Mouse (Mus musculus): ENCODE measurements around the gene Cdhr4. TPM values are rescaled to one million over a fixed set of nuclear protein-coding genes. Genes with fewer than 3 reads are reported as not detected.

Cdhr4 gene
- polyA plus RNA-seq, 1 experiment from 2014 or later, result 2.5 TPM

DNA sequence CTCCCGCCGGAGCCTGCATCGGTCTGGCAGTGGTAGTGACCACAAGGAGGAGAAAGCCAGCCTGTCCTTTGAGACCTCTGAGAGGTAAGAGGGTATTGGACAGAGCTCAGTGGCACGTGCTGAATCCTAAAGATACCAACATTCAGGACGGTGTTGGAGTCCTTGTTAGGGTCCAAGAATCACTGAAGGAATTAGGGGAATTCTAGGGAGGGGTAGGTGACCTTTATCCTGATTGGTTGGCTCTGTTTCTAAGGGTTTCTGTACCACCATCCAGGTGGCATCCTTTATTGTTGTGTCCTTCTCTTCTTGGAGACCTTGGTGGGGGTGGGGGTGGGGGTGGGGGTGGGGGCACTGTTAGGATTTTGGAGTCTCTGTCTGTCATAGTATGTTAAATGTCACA lies 39.8 kb downstream of the Cdhr4 start:
- H3K4me3 ChIP-seq, result no peak overlapping the region
- no peak for ATAC-seq (ENCODE audit: low FRiP score, low read depth)
- H3K4me2 ChIP-seq, result no peak overlapping the region
- H3K36me3 ChIP-seq, result peaks cover 40% of the 10 kb centered on the region
- H3K27ac ChIP-seq (replicated peaks), result no peak overlapping the region
- WGBS, result 91% methylated on average over 5 of the region's 5 CpGs
- H3K9ac ChIP-seq, result no peak overlapping the region
- H3K4me1 ChIP-seq (replicated peaks), result no peaks in the 10 kb centered on the region
- H3K27me3 ChIP-seq, result no peaks in the 10 kb centered on the region
- no peaks in the 10 kb centered on the region for H3K9me3 ChIP-seq

DNA sequence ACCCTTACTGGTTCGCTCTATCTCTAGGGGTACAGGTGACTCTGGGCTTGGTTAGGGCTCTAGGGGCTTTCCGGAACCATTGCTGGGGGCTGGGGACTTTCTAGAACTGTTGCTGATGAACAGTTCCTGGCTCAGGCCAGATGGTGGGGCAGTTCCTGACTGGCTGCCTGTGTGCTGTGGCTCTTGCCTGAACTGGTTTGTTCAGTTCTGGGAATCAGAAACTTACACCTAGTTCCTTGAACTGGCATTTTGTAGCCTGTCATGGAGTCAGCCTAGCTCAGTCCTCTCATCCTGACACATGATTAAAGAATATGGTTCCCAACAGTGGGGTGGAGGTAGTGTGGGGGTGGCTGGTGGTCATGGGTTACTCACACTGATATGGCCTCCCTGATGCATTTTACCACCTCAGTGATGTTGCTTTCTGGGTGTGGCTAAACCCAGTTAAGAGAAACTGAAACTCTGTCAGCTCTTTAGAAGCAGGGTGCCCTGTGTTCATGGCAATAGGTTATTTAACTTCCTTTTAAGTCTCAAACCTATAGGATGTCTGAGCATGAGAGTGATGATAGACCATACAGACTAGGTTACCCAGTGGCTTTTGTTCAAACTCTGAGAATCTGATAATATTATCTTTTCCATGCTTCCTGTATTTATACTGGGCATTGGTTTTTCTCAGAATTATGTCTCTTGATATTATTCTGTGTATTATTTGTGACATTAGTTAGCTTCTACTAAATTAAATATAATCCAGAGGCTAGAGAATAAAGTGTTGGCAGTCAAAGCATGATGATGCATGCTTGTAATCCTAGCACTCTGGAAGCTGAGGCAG lies 43.2 kb downstream of the Cdhr4 start:
- no peak overlapping the region for H3K27ac ChIP-seq (replicated peaks)
- H3K27me3 ChIP-seq, result no peaks in the 10 kb centered on the region
- H3K36me3 ChIP-seq, result peaks cover 46% of the 10 kb centered on the region
- no peak for ATAC-seq (ENCODE audit: low FRiP score, low read depth)
- H3K4me2 ChIP-seq, result no peak overlapping the region
- no peak overlapping the region for H3K9ac ChIP-seq
- H3K4me3 ChIP-seq, result no peak overlapping the region
- H3K4me1 ChIP-seq (replicated peaks), result no peaks in the 10 kb centered on the region
- H3K9me3 ChIP-seq, result no peaks in the 10 kb centered on the region
- 97% methylated on average over 2 of the region's 2 CpGs for WGBS

DNA sequence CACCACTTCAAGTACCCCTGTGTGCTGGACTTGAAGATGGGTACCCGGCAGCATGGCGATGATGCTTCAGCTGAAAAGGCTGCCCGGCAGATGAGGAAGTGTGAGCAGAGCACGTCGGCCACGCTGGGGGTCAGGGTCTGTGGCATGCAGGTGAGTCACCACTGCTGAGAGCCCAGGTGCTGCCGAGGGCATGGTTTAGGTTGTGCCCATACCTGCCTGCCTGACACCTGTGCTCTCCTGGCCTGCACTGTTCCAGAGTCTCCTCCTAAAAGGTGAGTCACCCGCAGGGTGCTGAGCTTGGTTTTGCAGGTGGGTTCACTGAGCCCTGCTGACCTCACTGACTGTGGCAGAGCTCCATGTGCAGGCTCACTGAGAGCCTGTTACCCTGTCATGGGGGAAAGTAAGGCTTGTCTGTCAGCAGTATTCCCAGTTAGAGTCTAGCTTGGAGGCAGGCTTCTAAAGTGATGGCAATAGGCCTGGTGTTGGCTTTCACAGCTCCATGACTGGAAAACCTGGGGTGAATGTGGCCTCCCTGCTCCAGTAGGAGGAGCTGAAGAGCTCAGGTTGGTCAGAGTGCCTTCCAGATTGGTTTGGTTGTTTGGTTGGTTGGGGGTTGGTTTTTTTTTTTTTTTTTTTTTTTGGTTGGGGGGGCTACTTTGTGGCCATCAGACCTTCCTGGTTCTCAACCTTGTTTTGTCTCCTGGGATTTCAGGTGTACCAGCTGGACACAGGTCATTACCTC lies 52.6 kb downstream of the Cdhr4 start:
- no peak for ATAC-seq (ENCODE audit: low FRiP score, low read depth)
- no peaks in the 10 kb centered on the region for H3K27me3 ChIP-seq
- no peaks in the 10 kb centered on the region for H3K9me3 ChIP-seq
- H3K36me3 ChIP-seq, result peaks cover 59% of the 10 kb centered on the region
- H3K4me2 ChIP-seq, result no peak overlapping the region
- H3K27ac ChIP-seq (replicated peaks), result no peak overlapping the region
- H3K4me3 ChIP-seq, result no peak overlapping the region
- no peak overlapping the region for H3K9ac ChIP-seq
- WGBS, result over 99% methylated on average over 8 of the region's 8 CpGs
- peaks cover 18% of the 10 kb centered on the region for H3K4me1 ChIP-seq (replicated peaks)

DNA sequence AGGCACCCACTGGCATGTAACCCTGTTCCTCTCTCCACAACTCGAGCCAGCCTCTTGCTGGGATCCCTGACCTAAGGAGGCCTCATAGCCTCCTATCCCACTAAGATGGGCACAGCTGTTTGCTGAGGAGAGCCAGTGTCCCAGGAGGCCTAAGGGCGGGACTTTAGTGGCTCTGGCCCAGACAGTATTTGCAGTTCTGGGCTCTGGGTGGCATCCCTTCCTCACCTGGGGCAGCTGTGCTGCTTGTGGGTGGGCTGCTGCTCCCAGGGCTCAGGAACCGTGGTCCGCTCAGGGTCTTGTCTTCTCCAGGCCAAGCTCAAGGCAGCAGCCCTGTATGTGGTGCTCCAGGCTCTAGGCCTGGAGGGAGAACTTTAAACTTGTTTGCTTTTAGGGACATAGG lies 54.3 kb downstream of the Cdhr4 start:
- no peak for ATAC-seq (ENCODE audit: low FRiP score, low read depth)
- no peak overlapping the region for H3K4me3 ChIP-seq

DNA sequence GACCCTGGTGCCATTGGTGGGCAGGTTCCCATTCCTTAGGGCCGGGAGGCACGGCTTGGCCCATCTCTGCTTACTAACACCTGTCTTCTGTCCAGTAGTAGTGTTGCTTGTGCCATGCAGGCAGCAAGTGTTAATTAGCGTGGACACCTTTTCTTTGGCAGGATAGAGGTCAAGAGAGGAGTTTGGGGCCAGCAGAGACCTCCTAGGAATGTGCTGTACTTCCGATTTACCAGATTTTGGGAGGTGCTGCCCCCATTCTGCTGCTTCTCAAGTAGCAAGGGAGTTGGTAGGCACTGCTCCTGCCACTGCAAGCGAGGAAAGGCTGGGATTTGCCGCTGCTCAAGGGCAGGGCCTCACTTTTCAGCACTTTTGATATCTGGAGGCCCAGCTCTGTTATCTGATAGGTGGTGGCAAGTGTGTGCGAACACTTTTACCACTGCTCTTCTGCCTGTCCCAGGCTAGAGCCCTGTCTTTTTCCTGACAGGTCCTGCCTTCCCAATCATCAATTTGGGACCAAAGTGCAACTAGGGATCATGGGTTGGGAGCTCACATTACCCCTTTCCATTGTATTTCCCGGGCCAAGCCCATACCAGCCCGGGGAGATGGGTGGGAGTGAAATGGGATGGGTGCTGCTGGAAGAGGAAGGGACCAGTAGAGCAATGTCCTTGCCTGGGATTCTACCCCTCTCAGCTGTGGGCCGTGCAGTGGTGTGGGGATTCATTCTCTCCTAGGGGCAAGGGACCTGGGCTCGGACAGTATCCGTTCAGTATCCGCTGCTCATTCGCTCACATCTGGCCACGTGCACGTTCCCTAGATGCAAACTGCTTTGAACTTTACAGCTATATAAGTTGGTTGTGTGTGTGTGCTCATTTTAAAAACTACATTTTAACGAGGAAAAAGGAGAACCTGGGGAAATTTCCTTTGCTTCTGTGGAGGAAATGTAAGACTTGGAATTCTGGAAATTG lies 55.6 kb downstream of the Cdhr4 start:
- Histone ChIP-seq H3K27ac (replicated peaks) (peak overlapping the region; percentile 78), H3K4me1 (replicated peaks) (peaks cover 34% of the 10 kb centered on the region), H3K27me3 (no peaks in the 10 kb centered on the region), H3K36me3 (peaks cover 41% of the 10 kb centered on the region), H3K4me3 (peak overlapping the region; percentile 54), H3K9ac (peak overlapping the region; percentile 27), H3K9me3 (no peaks in the 10 kb centered on the region), H3K4me2 (peak overlapping the region; percentile 89)
- no peak for ATAC-seq (ENCODE audit: low FRiP score, low read depth)
- 51% methylated on average over 17 of the region's 17 CpGs for WGBS

More for the DNA sequence above, 54.3 kb downstream of the Cdhr4 start:
- no peak overlapping the region for H3K9ac ChIP-seq
- peaks cover 27% of the 10 kb centered on the region for H3K4me1 ChIP-seq (replicated peaks)
- H3K27ac ChIP-seq (replicated peaks), result no peak overlapping the region
- H3K4me2 ChIP-seq, result no peak overlapping the region
- H3K27me3 ChIP-seq, result no peaks in the 10 kb centered on the region
- H3K36me3 ChIP-seq, result peaks cover 51% of the 10 kb centered on the region
- H3K9me3 ChIP-seq, result no peaks in the 10 kb centered on the region
- 94% methylated on average over 4 of the region's 4 CpGs for WGBS

DNA sequence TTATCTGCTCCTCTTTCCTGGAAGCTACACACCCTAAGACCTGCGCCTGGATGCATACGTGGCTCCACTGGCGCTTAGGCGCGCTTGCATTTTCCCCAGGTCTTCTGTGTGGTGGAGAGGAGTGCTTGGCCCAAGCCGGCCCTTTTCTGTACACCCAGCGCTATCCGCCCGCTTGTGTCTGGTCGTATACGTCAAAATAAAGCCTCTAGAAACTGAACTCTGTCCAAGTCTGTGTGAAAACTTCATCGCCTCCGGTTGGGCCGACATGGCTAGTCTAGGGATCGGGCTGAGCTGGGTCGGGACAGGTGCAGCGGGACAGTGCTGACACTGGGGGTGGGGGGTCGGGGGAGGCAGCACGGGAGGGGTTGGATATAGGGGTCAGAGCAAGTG lies 56.3 kb downstream of the Cdhr4 start:
- H3K36me3 ChIP-seq, result peaks cover 35% of the 10 kb centered on the region
- H3K9me3 ChIP-seq, result no peaks in the 10 kb centered on the region
- peak overlapping the region; percentile 89 for H3K4me2 ChIP-seq
- ATAC-seq (ENCODE audit: low FRiP score, low read depth), result peak; percentile 35
- WGBS, result under 1% methylated on average over 19 of the region's 19 CpGs
- H3K27ac ChIP-seq (replicated peaks), result peak overlapping the region; percentile 78
- H3K9ac ChIP-seq, result peak overlapping the region; percentile 27
- no peaks in the 10 kb centered on the region for H3K27me3 ChIP-seq
- H3K4me1 ChIP-seq (replicated peaks), result peaks cover 38% of the 10 kb centered on the region
- H3K4me3 ChIP-seq, result peak overlapping the region; percentile 54

DNA sequence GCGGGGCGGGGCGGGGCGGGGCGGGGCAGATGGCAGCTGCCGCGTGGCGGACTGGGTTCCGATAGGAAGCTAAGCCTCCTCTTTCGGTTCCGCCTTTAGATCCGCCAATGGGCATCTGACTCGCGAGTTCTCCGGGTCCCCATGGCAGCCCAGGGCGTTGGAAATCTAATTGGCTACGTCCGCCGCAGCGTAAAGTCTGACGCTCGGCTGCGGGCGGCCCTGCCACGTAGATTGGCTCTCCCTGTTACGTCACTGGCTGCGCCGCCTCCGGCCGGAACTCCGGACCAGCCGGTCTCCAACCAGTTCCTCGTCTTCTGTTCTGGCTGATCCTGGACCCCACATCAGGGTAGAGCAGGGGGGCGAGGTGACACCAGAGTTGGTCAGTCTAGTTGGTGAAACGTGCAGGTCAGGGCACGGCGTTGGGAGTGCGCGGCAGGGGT lies 56.7 kb downstream of the Cdhr4 start, which contains the start of gene Gmppb:
Gene Gmppb, plus strand, starts transcription at position 227 of the 440 bp plus-strand sequence.
- Histone ChIP-seq H3K4me1 (replicated peaks) (peaks cover 38% of the 10 kb centered on the region), H3K9ac (peak within 1 kb of the TSS; percentile 64), H3K27ac (replicated peaks) (peak within 1 kb of the TSS; percentile 81), H3K4me2 (peak within 1 kb of the TSS; percentile 89), H3K9me3 (no peaks in the 10 kb centered on the region), H3K4me3 (peak within 1 kb of the TSS; percentile 54), H3K36me3 (peaks cover 34% of the 10 kb centered on the region), H3K27me3 (no peaks in the 10 kb centered on the region)
- ATAC-seq (ENCODE audit: low FRiP score, low read depth), result peak; percentile 95
- WGBS, result under 1% methylated on average over 37 of the region's 39 CpGs

Other genes with a start within 250 kb of the Cdhr4 start
- gene Rbm5, start 221.5 kb upstream of the Cdhr4 start, polyA plus RNA-seq (2015; fragmentation: Nextera tagmentation; extraction: Ambion mirVana), result 230 and 247 TPM in 2 replicates
- gene Rbm6, start 119.3 kb upstream of the Cdhr4 start, polyA plus RNA-seq (2015; fragmentation: Nextera tagmentation; extraction: Ambion mirVana), result 94.5 and 97.0 TPM in 2 replicates
- gene Mon1a, start 104.3 kb upstream of the Cdhr4 start, polyA plus RNA-seq (2015; fragmentation: Nextera tagmentation; extraction: Ambion mirVana), result 22.9 and 24.3 TPM in 2 replicates
- 1.4 and 1.9 TPM in 2 replicates for gene Mst1r, start 85.6 kb upstream of the Cdhr4 start, polyA plus RNA-seq (2015; fragmentation: Nextera tagmentation; extraction: Ambion mirVana)
- not detected in 2 replicates for gene Actl11, start 64.0 kb upstream of the Cdhr4 start, polyA plus RNA-seq (2015; fragmentation: Nextera tagmentation; extraction: Ambion mirVana)
- gene Camkv, start 56.8 kb upstream of the Cdhr4 start, polyA plus RNA-seq (2015; fragmentation: Nextera tagmentation; extraction: Ambion mirVana), result 38.9 and 47.2 TPM in 2 replicates
- 8.4 and 10.5 TPM in 2 replicates for gene Traip, start 42.4 kb upstream of the Cdhr4 start, polyA plus RNA-seq (2015; fragmentation: Nextera tagmentation; extraction: Ambion mirVana)
- 6.4 and 8.2 TPM in 2 replicates for gene Uba7, start 17.0 kb upstream of the Cdhr4 start, polyA plus RNA-seq (2015; fragmentation: Nextera tagmentation; extraction: Ambion mirVana)
- gene Gm20661, start 9.4 kb upstream of the Cdhr4 start, polyA plus RNA-seq (2015; fragmentation: Nextera tagmentation; extraction: Ambion mirVana), result 1.1 and 1.5 TPM in 2 replicates
- gene Inka1, start 6.6 kb upstream of the Cdhr4 start, polyA plus RNA-seq (2015; fragmentation: Nextera tagmentation; extraction: Ambion mirVana), result 17.9 and 20.2 TPM in 2 replicates
- 0.80 TPM in 1 of 2 replicates, not detected in the other for gene Gm20662, start 3.9 kb downstream of the Cdhr4 start, polyA plus RNA-seq (2015; fragmentation: Nextera tagmentation; extraction: Ambion mirVana)
- 102 and 112 TPM in 2 replicates for gene Ip6k1, start 10.0 kb downstream of the Cdhr4 start, polyA plus RNA-seq (2015; fragmentation: Nextera tagmentation; extraction: Ambion mirVana)
- 21.2 and 23.9 TPM in 2 replicates for gene Gmppb, start 56.7 kb downstream of the Cdhr4 start, polyA plus RNA-seq (2015; fragmentation: Nextera tagmentation; extraction: Ambion mirVana)
- gene Amigo3, start 60.7 kb downstream of the Cdhr4 start, polyA plus RNA-seq (2015; fragmentation: Nextera tagmentation; extraction: Ambion mirVana), result 2.6 and 2.9 TPM in 2 replicates
- gene Mst1, start 87.9 kb downstream of the Cdhr4 start, polyA plus RNA-seq (2015; fragmentation: Nextera tagmentation; extraction: Ambion mirVana), result 0.18 TPM in 1 of 2 replicates, not detected in the other
- gene Rnf123, start 90.8 kb downstream of the Cdhr4 start, polyA plus RNA-seq (2015; fragmentation: Nextera tagmentation; extraction: Ambion mirVana), result 48.9 TPM in 2 replicates
- gene Apeh, start 102.1 kb downstream of the Cdhr4 start, polyA plus RNA-seq (2015; fragmentation: Nextera tagmentation; extraction: Ambion mirVana), result 52.2 and 62.2 TPM in 2 replicates
- 10.0 and 10.2 TPM in 2 replicates for gene Bsn, start 197.9 kb downstream of the Cdhr4 start, polyA plus RNA-seq (2015; fragmentation: Nextera tagmentation; extraction: Ambion mirVana)